ENCODE assay signal across 8 mouse cellular contexts in the genomic region with DNA sequence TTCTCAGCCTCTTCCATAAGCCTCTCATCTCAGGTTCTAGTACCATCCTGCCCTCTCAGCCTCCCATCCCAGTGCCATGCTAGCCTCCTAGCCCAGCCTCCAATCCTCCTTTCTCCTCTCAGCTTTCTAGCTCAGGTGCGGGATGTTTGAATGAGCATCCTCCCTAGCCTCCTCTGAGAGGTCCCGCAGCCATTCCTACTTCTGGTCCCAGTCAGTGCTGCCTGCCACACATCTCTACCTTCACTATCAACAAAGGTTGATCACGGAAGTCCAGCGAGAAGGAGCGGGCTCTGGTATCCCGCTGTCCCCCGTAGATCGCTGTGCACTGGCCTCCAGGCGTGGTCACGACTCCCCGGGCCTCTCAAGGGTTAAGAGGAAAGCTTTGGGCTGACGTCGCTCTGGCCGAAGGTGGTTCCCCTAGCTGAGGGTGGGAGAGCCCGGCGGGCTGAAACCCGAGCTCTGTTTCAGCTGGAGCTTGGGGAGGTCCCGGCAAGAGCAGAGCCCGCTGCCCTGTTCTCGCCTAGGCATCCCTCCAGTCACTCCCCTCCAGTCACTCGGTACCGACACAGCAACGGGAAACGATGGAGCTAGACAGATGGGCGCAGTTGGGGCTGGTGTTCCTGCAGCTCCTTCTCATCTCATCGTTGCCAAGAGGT. TPM values are rescaled to one million over a fixed set of nuclear protein-coding genes. Genes with fewer than 3 reads are reported as not detected.
A peak's percentile ranks its signal among the peaks of the same experiment; 100 is the strongest.
DNase-seq lines count a peak whose midpoint lies in the region; ATAC-seq lines count a peak whose summit lies in the region.

A gene (plus strand): TSS at position 402 of the 656 bp plus-strand sequence.

- 2% methylated on average over 26 of the region's 26 CpGs for WGBS in forebrain, embryonic 14.5 days
- WGBS in hindbrain, embryonic 13.5 days, result 1% methylated on average over 26 of the region's 26 CpGs
- WGBS in limb, embryonic 11.5 days, result 1% methylated on average over 26 of the region's 26 CpGs
- 1% methylated on average over 26 of the region's 26 CpGs for WGBS in midbrain, embryonic 14.5 days

- H3K27me3 ChIP-seq in forebrain, embryonic 14.5 days (replicated peaks; ENCODE audit: control insufficient read depth, insufficient read depth, low read length), result no peaks in the 10 kb centered on the region
- peaks cover 20% of the 10 kb centered on the region for H3K27me3 ChIP-seq in hindbrain, embryonic 13.5 days
- H3K27me3 ChIP-seq in limb, embryonic 11.5 days (ENCODE audit: control insufficient read depth, insufficient read depth, low read length), result 0 out of 2 replicates have a peak, but pooled peaks cover 9% of the 10 kb centered on the region
- H3K27me3 ChIP-seq in midbrain, embryonic 14.5 days (ENCODE audit: control insufficient read depth, insufficient read depth, low read length), result no peaks in the 10 kb centered on the region

- peak; percentile 60; the same call in 1 of the 2 replicates for ATAC-seq in forebrain, embryonic 14.5 days
- peak; percentile 79 for ATAC-seq in hindbrain, embryonic 13.5 days (ENCODE audit: low FRiP score)
- peak; percentile 76 for ATAC-seq in limb, embryonic 11.5 days (ENCODE audit: insufficient number of reproducible peaks, low FRiP score, low TSS enrichment, low read depth)
- peak; percentile 58; the same call in 1 of the 2 replicates for ATAC-seq in midbrain, embryonic 14.5 days (ENCODE audit: low FRiP score, low TSS enrichment)
- no peak for ATAC-seq in megakaryocyte, adult 5-6 weeks (ENCODE audit: poor library complexity, severe bottlenecking)

- peaks cover 2% of the 10 kb centered on the region; the same call in 1 of the 2 replicates for H3K4me1 ChIP-seq in forebrain, embryonic 14.5 days (ENCODE audit: control insufficient read depth, insufficient read depth, low read length)
- peaks cover 16% of the 10 kb centered on the region for H3K4me1 ChIP-seq in hindbrain, embryonic 13.5 days (replicated peaks)
- peaks cover 16% of the 10 kb centered on the region; the same call in 1 of the 2 replicates for H3K4me1 ChIP-seq in limb, embryonic 11.5 days (ENCODE audit: control insufficient read depth, insufficient read depth, low read length)
- no peaks in the 10 kb centered on the region; the same call in 1 of the 2 replicates for H3K4me1 ChIP-seq in midbrain, embryonic 14.5 days (ENCODE audit: control insufficient read depth, insufficient read depth, low read length)

- peak within 1 kb of the TSS; percentile 58 for H3K9ac ChIP-seq in forebrain, embryonic 14.5 days (ENCODE audit: low read length)
- H3K9ac ChIP-seq in hindbrain, embryonic 13.5 days, result peak within 1 kb of the TSS; percentile 74
- H3K9ac ChIP-seq in limb, embryonic 11.5 days (ENCODE audit: low read length), result peak within 1 kb of the TSS; percentile 22; the same call in 1 of the 2 replicates
- H3K9ac ChIP-seq in midbrain, embryonic 14.5 days (replicated peaks; ENCODE audit: low read length), result peak within 1 kb of the TSS; percentile 56; the same call in 1 of the 2 replicates

- peak within 1 kb of the TSS; percentile 32 for H3K4me3 ChIP-seq in forebrain, embryonic 14.5 days (ENCODE audit: low read depth, low read length)
- H3K4me3 ChIP-seq in hindbrain, embryonic 13.5 days, result peak within 1 kb of the TSS; percentile 48
- H3K4me3 ChIP-seq in limb, embryonic 11.5 days (ENCODE audit: low read depth, low read length), result peak within 1 kb of the TSS; percentile 28
- peak within 1 kb of the TSS; percentile 37 for H3K4me3 ChIP-seq in midbrain, embryonic 14.5 days (replicated peaks; ENCODE audit: low read depth, low read length)

- H3K4me2 ChIP-seq in forebrain, embryonic 14.5 days (ENCODE audit: low read length), result peak within 1 kb of the TSS; percentile 70
- peak within 1 kb of the TSS; percentile 87 for H3K4me2 ChIP-seq in hindbrain, embryonic 13.5 days
- H3K4me2 ChIP-seq in limb, embryonic 11.5 days (ENCODE audit: low read depth, severe bottlenecking), result peak within 1 kb of the TSS; percentile 67
- peak within 1 kb of the TSS; percentile 71 for H3K4me2 ChIP-seq in midbrain, embryonic 14.5 days (ENCODE audit: low read length)

- H3K27ac ChIP-seq in forebrain, embryonic 14.5 days (ENCODE audit: low read depth, low read length), result no peak within 1 kb of the TSS
- no peak within 1 kb of the TSS for H3K27ac ChIP-seq in hindbrain, embryonic 13.5 days
- no peak within 1 kb of the TSS for H3K27ac ChIP-seq in limb, embryonic 11.5 days (replicated peaks; ENCODE audit: low read depth, low read length)
- H3K27ac ChIP-seq in midbrain, embryonic 14.5 days (replicated peaks; ENCODE audit: low read depth, low read length), result no peak within 1 kb of the TSS

- DNase-seq in ES-CJ7 (ENCODE audit: low read depth, low spot score), result peak; percentile 4
- peak; percentile 10 for DNase-seq in cerebellum, adult 11-12 months
- DNase-seq in forebrain, embryonic 14.5 days (ENCODE audit: low spot score), result peak; percentile 51
- peak; percentile 79 for DNase-seq in limb, embryonic 11.5 days (ENCODE audit: low spot score)
- DNase-seq in midbrain, embryonic 14.5 days, result peak; percentile 58
- peak; percentile 15 for DNase-seq in urinary bladder, postnatal 25 days (ENCODE audit: low spot score)

- H3K9me3 ChIP-seq in forebrain, embryonic 14.5 days (replicated peaks; ENCODE audit: control insufficient read depth, low read length), result no peaks in the 10 kb centered on the region
- H3K9me3 ChIP-seq in hindbrain, embryonic 13.5 days, result no peaks in the 10 kb centered on the region
- H3K9me3 ChIP-seq in limb, embryonic 11.5 days (ENCODE audit: control insufficient read depth, low read length), result no peaks in the 10 kb centered on the region
- no peaks in the 10 kb centered on the region for H3K9me3 ChIP-seq in midbrain, embryonic 14.5 days (ENCODE audit: control insufficient read depth, low read length)

- no peaks in the 10 kb centered on the region for H3K36me3 ChIP-seq in forebrain, embryonic 14.5 days (ENCODE audit: control insufficient read depth, insufficient read depth, low read length)
- H3K36me3 ChIP-seq in hindbrain, embryonic 13.5 days, result no peaks in the 10 kb centered on the region
- no peaks in the 10 kb centered on the region for H3K36me3 ChIP-seq in limb, embryonic 11.5 days (ENCODE audit: control insufficient read depth, insufficient read depth, low read length)
- no peaks in the 10 kb centered on the region for H3K36me3 ChIP-seq in midbrain, embryonic 14.5 days (ENCODE audit: control insufficient read depth, insufficient read depth, low read length)

RNA-seq across cellular contexts. Expression of the gene that starts here (rescaled TPM):
- 1.5 and 2.1 TPM in 2 replicates for polyA plus RNA-seq in forebrain, embryonic 14.5 days (2014; fragmentation: Nextera tagmentation; extraction: Ambion mirVana)
- polyA plus RNA-seq in hindbrain, embryonic 13.5 days (2015; fragmentation: Nextera tagmentation; extraction: Ambion mirVana), result 4.5 and 5.8 TPM in 2 replicates
- 1.9 and 4.4 TPM in 2 replicates for polyA plus RNA-seq in limb, embryonic 11.5 days (2014; fragmentation: Nextera tagmentation; extraction: Ambion mirVana)
- 3.7 and 4.1 TPM in 2 replicates for polyA plus RNA-seq in midbrain, embryonic 14.5 days (2014; fragmentation: Nextera tagmentation; extraction: Ambion mirVana)
- not detected in 2 replicates for total RNA-seq in megakaryocyte, adult 5-6 weeks (2015)
- total RNA-seq in megakaryocyte, adult 5-6 weeks (2017), result not detected in 2 replicates

Comparison
In these comparisons a context has a peak if more than half of its experiments do, and no peak if none do; other contexts are left out.
1. DNase-seq: peak in every context shown above with its lines; median percentile 79 in limb, embryonic 11.5 days; 58 in midbrain, embryonic 14.5 days; 51 in forebrain, embryonic 14.5 days; 15 in urinary bladder, postnatal 25 days; 10 in cerebellum, adult 11-12 months; 4 in ES-CJ7.
2. H3K9ac ChIP-seq: peak in every context shown above with its lines; median percentile 74 in hindbrain, embryonic 13.5 days; 58 in forebrain, embryonic 14.5 days; 56 in midbrain, embryonic 14.5 days; 22 in limb, embryonic 11.5 days.